Mouse (Mus musculus): ENCODE measurements around the gene Prkag3.

Gene Prkag3

DNA sequence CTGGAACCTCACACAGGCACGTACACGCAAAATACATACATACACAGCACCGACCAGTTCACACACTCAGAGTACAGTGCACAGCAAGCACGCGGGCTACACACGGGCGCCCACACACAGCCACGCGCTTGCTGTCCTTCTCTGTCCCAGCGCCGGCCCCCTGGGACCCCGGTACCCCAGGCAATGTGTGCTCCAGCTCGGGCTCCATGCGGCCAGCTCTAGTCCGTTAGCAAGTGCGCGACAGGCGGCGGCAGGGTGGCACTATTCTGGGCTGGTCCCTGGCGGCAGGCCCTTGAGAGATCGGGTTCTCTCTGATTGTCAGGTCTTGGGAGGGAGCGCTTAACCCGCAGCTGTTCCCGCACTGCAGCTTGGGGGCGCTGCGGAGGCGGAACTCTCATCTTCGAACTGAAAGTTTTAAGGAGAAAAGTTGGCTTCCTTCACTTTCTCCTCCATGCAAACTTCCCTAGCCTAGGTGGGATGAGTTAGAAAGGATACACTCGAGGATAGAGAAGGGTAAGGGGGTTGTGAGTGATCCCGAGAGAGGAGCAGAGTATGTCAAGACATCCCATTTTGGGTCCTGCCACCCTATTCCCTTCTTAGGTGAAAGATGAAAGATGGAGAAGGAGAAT, at the start of gene Prkag3:
Prkag3 (minus strand) TSS at position 579 of the 629 bp plus-strand sequence.
- DNase-seq (ENCODE audit: low spot score in 2 of 2): peak in 1 of 2 experiments; percentile 41

DNA sequence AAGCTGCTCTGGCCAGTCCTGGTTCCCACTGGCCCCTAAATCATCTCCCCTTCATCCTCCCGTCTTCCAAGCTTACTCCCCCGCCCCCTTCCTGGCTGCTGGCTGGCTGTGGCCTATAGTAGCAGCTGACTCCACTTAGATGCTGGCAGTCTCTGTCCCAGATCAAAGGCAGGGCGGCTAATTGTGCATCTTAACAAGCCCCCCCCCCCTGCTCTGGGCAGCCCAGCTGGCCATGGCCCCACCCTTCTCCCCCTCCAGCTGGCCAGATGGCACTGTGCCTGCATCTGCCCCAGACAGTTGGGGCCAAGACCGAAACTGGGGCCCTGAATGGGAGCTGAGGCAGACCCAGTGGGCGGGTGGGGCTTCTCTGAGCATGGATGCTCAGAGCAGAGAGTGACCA, 48.4 kb upstream of the Prkag3 start:
- DNase-seq (ENCODE audit: low spot score in 2 of 2): no peak

DNA sequence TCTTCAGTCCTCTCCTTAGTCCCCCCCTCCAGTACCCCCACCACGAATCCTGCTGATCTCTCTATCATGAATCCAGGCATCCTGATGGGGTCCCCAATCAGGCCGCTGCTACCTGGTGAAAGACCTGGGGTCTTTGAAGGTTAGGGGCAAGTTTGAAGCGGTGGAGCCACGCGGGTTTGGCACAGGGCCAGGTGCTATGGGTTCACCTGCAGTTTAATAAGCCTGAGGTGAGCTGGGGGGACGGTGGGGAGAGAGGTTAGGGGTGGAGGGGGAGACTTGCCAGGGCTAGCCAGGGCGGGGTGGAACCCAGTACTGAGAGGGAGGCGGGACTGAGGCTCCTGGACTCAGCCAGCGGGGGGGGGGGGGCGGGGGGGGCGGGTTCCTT, 46.1 kb upstream of the Prkag3 start:
- no peak for DNase-seq (ENCODE audit: low spot score in 2 of 2)

DNA sequence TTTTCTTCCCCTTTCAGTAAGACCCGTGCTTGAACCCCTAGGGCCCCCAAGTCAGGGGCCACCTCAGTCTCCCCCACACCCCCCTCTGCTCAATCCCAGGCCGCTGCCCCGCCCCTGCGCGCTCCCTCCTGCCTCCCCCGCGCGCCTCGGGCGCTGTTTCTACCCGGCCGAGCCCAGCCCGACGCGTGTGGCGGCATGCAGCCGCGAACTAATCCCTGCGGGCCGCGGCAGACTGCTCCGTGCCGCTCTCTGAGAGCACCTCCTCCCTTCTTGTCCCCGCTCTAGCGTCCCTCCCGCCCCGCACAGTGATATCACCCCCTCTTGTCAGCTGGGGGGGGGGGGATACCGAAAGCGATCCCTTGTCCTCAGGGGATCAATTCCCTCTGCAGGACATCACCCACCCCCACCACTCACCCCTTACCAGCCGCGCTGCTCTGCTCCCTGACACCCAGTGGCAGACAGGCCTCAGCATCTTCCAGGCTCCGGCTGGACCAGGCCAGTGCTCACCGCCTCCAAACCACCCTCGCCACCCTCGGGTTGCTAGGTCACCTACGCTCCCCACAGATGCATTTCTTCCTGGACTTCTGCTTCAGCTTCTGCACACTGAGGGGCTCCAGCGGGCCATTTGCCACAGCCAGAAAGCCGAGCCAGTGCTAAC, 45.6 kb upstream of the Prkag3 start:
- DNase-seq (ENCODE audit: low spot score in 2 of 2): no peak

DNA sequence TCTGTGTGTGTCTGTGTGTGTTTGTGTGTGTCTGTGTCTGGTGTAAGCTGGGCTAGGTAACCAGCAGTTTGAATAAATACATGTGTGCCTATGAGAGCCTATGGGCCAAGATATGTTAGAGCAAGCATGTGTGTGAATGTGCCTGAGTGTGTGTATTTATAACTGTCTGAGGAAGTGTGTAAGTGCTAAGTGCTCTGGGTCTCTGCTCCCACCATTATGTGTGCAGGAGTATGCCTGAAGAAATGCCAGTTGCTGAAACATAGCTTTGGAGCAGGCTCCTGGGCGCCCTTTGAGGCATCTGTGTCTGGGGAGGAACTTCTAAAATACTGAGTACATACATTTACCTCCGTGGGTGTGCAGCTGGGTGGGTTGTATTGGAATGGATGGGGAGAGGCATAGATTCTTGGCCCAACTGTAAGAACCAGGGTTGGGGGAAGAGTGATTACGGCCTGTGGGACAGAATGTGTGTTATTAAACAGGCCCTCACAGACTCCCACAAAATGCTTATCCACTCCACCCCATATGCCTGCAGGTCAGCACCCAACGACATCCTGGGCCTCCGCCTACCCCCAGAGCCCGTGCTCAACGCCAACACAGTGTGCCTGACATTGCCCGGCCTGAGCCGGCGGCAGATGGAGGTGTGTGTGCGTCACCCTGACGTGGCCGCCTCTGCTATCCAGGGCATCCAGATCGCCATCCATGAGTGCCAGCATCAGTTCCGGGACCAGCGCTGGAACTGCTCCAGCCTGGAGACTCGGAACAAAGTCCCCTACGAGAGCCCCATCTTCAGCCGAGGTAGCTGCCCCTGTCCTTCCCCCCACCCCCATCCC, 44.0 kb upstream of the Prkag3 start:
- no peak for DNase-seq (ENCODE audit: low spot score in 2 of 2)

DNA sequence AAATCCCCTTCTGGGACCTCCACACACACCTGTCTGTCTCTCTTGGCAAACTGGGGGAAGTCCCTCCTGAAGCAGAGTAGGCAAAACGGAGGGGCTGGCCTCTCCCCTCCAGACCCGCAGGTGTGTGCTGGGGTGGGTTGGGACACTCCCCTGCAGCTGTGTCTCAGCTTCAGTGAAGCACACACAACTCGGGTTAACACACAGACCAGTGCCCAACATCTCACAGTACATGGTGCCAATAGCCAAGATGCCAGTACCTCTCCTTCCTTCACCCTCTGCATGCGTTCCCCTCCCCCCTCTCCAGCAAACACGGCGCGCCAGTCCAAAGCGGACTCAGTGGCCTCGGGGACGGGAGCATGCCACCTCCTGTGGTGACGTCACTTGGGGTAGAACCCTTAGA, 42.2 kb upstream of the Prkag3 start, which contains the start of gene Wnt10a:
Wnt10a (plus strand) TSS at position 268 of the 400 bp plus-strand sequence.
- DNase-seq (ENCODE audit: low spot score in 2 of 2): peak in 1 of 2 experiments; percentile 34

DNA sequence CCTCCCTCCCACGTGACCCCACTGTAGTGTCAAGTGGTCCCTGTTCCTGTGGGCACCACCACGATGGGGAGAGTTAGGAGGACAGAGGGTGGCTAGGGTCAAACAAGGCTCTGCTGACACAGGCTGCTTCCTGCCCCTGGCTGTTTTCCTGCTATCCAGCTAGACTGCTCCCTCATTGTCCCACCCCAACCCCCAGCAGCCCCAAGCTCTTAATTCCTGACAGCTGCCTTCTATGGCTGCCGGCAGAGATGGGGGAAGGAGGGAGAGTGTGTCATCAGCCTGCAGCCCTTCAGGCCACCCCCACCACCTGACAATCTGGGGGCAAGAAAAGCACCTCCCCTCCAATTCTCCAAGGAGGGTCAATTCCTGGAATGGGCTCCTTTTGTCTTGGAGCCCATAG, 41.1 kb upstream of the Prkag3 start:
- DNase-seq (ENCODE audit: low spot score in 2 of 2): no peak

DNA sequence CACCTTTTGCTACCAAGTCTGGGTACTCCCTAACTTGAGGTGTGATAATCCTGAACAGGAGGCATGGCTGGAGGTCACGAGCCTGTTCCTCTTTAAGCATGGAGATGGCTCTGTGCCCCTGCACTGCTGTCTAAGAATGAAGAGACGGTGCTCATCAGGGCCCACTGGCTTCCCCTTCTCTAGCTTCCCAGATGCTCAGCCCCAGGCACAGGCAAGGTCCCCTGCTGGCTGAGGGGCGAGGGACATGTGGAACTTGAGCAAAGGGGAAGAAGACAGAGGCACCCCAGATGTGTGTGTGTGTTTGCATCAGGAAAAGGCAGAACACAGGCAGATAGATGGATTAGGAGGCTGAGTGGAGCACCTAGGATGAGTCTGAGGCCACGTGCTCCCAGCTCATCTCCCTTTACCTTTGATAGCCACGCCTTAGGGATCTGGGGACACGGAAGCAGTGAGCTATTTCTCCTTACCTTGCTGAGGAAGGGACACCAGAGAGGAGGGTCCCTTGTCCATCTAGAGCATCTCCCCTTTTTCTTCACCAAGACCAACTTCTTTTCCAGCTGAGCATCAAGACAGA, 39.7 kb upstream of the Prkag3 start:
- DNase-seq (ENCODE audit: low spot score in 2 of 2): no peak

DNA sequence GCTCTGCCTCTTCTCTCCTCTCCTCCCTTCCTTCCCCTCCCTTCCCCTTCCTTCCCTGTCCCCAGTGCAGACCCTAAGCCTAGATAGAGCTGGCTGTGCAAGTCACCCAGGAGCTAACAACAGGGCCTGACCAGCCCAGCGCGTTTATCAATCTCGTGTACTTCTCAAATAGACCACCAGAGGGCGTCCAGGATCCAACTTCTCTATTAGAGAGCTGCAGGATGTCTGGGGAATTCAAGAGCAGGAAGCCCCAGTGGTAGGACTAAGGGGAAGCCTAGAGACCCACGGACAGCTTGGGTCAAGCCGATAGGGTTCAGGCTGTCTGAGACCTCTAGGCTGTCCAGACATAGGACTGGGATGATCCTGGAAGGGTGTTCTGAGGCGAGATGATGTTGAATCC, 38.8 kb upstream of the Prkag3 start:
- peak; percentile 66 to 83 for DNase-seq (ENCODE audit: low spot score in 2 of 2)

DNA sequence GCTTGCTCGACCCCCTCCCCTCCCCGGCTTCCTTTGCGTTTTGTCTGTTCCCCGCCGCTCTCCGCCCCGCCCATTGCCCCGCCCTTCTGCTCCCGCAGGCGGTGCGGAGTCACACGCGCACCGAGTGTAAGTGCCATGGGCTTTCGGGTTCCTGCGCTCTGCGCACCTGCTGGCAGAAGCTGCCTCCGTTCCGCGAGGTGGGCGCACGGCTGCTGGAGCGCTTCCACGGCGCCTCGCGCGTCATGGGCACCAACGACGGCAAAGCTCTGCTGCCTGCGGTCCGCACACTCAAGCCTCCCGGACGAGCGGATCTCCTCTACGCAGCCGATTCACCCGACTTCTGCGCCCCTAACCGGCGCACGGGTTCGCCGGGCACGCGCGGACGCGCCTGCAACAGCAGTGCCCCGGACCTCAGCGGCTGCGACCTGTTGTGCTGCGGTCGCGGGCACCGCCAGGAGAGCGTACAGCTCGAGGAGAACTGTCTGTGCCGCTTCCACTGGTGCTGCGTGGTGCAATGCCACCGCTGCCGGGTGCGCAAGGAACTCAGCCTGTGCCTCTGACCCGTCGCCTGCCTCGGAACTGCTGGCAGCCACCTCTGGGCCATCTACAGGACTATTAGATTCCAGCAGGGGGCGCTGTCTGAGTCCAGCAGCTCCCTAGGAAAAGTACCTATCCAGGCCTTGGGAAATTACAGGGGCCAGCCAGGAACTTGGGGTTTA, 35.2 kb upstream of the Prkag3 start:
- peak; percentile 32 to 46 for DNase-seq (ENCODE audit: low spot score in 2 of 2)

DNA sequence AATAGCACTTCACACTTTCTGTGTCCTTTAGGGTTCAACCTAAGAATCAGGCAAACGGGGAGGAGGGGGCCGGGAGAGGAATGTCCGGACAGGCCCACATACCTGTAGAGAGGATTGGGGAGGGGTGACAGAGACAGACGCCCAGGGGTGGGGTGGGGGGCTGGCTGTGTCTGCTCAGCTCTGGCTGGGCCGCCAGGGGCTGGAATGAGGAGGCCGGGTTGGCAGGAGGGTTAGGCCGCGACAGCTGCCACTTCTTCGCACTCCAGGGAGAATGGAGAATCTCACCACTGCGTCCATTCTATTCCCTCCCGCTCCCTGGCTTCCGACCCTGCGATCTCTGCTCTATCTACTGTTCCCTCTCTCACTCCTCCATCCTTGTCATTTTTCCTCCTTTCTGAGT, 34.5 kb upstream of the Prkag3 start:
- no peak for DNase-seq (ENCODE audit: low spot score in 2 of 2)

DNA sequence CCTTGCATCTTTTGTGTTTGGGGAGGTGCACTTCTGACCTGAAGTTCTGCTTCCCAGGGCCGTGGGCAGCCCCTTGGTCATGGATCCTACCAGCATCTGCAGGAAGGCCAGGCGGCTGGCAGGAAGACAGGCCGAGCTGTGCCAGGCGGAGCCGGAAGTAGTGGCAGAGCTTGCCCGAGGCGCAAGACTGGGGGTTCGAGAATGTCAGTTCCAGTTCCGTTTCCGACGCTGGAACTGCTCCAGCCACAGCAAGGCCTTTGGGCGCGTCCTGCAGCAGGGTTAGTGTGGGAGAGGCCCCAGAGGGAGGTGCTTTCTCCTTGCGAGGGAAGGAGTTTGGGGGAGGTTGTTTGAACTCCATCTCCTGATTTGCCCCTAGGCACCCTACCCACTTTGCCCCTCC, 33.0 kb upstream of the Prkag3 start:
- DNase-seq (ENCODE audit: low spot score in 2 of 2): no peak

DNA sequence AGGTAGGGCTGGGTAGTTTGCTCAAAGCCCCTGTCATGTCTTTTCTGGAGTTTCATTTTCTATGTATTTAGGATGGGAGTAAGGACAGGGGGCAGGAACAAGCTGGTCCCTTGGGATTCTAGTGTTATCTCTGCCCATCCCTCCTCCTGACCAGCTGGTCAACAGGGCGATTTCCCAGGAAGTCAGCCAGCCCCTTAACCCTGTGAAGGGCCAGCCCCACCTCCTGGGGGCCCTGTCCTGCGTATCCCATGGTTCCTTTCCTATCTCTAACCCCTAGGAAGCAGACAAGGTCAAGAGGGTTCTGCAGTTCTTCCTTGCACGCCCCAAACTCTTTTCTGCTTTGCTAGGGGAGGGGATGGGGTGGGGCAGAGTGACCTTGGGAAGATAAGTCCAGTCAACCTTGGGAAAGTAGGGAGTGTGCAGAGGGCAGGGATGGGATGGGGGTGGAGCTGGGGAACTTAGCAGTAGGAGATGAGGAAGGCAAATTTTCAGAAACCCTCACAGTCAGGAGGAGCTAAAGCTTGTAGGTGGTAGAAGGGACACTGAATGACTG, 30.0 kb upstream of the Prkag3 start:
- no peak for DNase-seq (ENCODE audit: low spot score in 2 of 2)

DNA sequence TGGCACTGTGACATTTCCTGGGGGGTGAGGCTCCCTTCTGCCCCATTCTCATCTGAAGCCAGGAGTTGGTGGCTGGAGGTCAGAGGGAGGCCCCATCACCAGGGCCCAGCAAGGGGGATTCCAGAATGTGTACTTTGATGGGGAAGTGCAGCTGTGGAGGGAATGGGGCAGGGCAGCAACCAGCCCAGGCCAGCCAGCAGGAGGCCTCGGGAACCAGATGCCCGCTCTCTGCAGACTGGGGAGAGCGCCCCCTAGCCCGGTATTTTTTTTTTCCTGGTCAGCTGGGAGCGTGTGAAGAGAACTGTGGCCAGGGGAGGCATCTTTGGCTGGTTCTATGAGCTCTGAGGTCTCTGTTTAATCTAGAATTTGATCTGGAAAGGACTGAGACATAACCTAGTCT, 26.8 kb upstream of the Prkag3 start:
- no peak for DNase-seq (ENCODE audit: low spot score in 2 of 2)

DNA sequence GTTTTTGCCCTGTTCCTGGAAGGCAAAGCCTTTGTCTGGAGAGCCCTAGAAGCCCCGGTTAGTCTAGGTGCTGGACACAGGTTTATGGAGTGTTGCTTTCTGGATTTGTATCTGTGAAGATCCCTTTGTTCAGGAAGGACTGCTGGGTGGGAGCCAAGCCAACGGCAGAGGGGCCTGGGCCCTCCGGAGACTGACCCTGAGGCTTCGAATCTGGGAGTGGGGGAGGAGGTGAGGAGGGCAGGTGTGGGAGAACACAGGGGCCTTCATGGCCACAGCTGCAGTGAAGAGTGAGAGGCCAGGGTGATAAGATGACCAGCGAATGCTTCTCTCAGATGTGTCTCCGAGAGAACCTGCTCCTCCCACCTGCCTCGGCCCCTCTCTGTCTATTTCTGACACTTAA, 25.0 kb upstream of the Prkag3 start:
- DNase-seq (ENCODE audit: low spot score in 2 of 2): no peak

DNA sequence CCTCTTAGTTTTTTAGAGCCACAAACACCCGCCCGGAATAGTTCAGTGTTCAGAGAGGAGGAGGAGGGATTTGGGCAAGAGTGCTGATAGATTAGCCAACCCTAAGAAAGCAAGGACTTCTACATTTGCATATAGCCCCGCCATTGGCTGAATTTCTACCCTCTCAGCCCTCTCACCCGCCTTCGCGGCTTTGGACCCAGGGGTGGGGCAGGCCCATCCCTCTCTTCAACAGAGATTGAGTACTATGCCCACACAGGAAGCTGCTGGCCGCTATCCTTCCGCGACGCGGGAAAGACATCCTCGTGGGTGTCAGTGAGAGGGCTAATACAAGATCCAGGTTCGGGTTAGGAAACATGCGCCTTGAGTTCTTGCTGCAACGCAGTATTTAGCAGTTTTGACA, 24.1 kb upstream of the Prkag3 start:
- peak; percentile 25 to 55 for DNase-seq (ENCODE audit: low spot score in 2 of 2)

DNA sequence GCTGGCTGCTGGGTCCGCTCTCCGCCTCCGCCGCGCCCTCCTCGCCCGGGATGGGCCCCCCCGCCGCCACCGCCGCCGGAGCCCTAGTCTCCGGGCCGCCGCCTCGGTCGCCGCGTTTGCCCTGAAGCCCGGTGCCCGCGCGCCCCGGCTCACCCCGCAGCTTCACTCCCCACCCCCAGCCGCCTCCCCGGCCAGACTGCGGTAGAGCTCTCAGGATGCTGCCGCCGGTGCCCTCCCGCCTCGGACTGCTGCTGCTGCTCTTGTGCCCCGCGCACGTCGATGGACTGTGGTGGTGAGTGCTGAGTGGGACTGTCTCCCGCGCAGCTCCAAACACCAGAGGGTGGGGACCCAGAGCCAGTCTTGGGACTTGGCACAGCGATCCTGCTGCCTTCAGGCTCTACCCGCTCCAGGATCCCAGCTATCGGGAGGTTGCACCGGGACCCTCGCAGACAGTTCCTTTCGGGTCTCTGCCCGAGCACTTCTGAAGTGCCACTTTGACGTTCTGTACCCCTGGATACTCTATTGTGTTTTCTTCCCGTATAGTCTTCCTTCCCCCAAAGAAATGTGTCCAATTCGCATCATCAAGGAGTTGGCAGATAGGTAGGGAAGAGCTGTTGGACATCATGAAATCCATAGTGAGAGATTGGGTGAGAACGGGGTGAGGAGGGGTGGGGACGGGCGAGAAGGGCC, 23.1 kb upstream of the Prkag3 start:
- no peak for DNase-seq (ENCODE audit: low spot score in 2 of 2)

DNA sequence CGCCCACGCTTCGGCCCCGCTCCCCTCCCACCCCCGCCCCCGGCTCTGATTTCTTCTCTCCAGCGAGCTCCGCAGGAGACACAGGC, 22.7 kb upstream of the Prkag3 start, which contains the start of gene Wnt6:
Wnt6 (plus strand) TSS at position 48 of the 86 bp plus-strand sequence.
- no peak for DNase-seq (ENCODE audit: low spot score in 2 of 2)

DNA sequence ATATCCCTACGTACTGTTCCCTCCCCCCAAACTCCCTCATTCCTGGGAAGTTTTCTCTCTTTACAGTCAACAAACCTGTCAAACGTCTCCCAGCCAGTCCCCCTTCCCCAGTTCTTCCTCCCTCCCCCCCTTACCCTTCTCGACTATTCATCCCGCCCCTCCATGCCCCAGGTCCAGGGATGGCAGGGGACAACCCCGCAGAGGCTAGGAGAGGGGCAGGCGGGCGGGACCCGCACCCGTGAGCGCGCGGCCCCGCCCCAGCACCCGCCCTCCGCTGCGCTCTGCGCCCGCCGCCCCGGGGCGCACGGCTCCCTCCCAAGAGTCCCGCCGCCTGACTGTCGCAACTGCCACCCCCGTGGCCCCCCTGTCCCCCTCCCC, 22.4 kb upstream of the Prkag3 start:
- DNase-seq (ENCODE audit: low spot score in 2 of 2): no peak

DNA sequence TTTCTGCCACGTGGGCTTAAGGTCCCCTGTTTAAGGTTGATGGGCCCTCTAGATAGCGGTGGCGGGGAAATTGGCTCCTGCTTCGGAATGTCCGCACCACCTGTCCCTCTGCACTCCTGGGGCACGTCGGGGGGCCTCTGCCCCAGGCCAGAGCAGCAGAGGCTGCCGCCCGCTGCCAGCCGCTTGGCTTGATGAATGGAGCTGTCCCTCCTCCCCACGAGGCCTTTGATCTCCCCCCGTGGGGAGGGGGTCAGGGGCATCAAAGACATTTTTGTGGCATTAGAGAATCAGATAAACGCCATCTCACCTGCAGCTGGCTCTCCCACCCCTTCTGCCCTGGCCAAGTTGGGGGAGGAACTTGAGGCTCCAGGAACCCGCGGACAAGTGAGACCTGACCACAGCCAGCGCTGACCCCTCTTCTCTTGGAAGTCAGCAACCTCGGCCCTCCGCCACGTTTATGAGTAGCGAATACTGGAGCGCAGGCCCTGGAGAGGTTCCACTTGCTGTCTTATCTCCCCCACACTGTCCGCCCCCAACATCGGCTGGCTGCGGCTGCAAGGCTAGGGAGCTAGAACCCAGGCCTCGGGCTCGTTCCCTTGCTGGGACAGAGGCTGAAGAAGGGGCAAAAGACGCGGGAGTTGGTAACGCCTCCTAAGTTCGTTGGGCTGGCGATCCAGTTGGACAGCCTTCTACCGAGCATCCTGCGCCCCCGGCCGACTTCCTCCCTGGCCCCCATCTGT, 21.9 kb upstream of the Prkag3 start:
- DNase-seq (ENCODE audit: low spot score in 2 of 2): no peak

DNA sequence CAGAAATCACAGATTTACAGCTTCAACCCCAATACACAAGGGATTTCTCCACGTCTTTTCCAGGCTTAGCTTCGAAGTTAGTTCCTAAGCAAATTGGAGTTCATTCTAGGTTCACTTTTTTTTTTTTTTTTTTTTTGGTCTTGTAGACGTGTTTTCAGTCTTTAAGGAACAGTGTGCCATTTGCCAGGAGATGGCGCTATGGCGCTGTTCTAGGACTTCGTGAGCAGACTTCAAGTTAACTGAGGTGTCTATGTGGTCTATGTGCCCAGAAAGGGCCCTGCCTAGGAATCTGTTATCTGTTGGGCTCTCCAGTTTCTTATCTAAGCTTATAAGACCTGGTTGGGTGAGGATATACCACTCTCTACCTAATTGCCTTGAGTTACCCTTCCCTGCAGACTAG, 14.1 kb upstream of the Prkag3 start:
- peak in 1 of 2 experiments; percentile 71 for DNase-seq (ENCODE audit: low spot score in 2 of 2)
